Mouse (Mus musculus): ENCODE data around the gene Dnase1l3.
A peak's percentile ranks its signal among the peaks of the same experiment; 100 is the strongest.
"Not testable (repeated sequence)": the region's sequence is repeated elsewhere in the genome, so short reads cannot be mapped to it uniquely, and the experiment has no call there.

Dnase1l3 gene

GRCm38 (mm10) chr14:8011297-8011696 lies 16.9 kb upstream of the Dnase1l3 start:
- DNase-seq = no peak

DNA sequence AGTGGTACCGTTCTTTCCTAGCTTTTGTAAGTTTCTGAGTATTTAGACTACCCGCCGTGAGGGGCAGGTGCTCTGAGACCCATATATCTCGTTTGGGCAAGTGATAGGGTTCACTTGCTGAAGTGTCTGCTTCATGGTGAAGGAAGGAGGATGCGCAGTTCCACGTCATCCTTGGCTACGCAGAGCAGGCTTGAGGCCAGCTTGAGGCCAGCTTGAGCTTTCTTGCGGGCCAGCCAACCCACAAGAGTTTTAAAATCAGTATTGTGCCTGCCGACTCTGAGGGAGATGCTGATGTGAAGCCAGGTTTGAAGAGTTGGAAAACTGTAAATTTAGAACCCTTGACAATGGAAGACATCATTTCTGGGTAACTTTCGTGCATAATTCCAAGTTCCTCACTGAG lies 13.6 kb upstream of the Dnase1l3 start:
- peak in 1 of 2 experiments; percentile 22 for DNase-seq

DNA sequence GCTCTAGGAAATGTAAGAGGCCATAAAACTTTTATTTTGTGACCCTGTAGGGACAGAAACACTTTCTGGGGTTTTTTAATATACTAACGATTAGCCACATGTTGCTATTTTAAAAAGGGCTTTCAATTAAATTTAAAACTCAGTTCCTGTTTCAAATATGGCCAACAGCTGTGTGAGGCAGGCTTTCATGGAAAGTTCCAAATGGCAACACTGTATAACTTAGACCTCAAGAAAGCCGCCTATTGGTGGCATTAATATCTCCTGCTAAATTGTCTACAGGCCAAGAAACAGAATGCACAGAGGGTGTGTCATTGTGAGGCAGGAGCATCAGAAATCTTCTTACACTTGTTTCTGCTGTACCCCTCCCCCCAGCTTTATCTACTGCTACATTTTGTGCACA lies 13.1 kb upstream of the Dnase1l3 start:
- no peak for DNase-seq

DNA sequence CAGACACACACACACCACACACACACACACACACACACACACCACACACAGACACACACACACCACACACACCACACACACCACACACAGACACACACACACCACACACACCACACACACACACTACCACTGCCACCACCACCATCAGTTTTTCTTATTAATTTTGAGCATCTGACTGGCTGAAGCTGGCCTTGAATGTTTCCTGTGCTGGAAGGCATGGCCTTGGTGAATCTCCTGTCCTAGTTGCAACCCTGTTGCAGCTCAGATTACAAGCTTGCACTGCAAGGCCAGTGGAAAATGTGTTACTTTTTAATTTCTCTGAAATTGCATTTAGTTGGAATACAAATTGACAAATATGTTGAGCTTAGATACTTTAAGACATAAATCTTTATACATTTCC lies 12.7 kb upstream of the Dnase1l3 start:
- no peak for DNase-seq

DNA sequence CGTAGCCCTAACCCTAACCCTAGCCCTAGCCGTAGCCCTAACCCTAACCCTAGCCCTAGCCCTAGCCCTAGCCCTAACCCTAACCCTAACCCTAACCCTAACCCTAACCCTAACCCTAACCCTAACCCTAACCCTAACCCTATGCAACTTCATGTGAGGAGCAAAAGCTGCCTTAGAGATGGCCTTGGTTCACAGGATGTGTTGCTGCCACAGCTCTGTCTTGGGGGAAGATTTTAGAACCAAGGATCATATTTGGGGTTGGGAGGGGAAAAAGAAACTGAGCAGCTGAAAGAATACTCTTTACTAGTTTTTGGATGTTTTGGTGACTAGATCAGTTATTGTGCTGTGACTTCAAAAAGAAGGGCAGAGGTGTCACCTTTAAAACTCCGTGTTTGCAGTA lies 11.7 kb upstream of the Dnase1l3 start:
- DNase-seq = not testable (repeated sequence)

DNA sequence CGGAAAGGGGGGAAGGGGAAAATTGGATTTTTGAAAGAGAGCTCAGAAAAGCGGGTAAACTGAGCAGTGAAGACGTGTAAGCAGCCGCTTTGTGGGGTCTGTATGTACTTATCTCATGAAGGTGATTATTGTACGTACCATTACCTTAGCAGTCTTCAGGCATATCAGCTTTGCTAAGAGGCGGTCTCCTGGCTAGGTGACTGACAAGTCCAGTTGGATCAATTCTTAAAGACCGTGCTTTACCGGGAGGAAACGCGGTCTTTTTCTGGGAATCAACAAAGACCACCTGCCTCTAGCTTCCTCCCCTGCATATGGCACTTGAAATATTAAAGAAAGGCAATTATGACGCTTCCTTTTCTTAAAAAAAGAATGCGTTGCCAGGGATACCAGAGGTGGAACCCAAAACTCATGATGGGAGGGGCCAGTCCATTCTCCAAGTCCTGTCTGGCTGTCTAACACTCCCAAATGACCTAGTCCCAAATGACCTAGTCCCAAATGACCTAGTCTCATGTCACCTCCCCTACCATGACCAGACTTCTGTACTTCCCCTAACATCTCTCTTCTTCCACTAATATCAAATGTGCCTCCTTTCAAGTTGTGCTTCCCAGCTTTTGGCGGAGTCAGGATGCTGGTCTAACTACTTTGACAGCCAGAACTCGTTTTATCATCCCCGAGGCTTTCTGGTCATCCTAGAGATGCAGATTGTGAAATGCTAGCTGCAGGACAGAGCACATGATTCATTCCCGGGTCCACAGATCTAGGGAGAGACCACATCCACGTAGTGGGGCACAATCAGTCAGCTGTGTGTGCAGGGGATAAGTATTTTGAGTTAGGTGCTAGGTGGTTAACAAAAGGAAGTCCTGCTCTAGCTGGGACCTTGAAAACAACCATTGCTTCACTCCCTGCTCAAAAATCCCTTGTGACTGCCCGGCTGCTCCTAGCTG lies 9.6 kb upstream of the Dnase1l3 start:
- DNase-seq = no peak

DNA sequence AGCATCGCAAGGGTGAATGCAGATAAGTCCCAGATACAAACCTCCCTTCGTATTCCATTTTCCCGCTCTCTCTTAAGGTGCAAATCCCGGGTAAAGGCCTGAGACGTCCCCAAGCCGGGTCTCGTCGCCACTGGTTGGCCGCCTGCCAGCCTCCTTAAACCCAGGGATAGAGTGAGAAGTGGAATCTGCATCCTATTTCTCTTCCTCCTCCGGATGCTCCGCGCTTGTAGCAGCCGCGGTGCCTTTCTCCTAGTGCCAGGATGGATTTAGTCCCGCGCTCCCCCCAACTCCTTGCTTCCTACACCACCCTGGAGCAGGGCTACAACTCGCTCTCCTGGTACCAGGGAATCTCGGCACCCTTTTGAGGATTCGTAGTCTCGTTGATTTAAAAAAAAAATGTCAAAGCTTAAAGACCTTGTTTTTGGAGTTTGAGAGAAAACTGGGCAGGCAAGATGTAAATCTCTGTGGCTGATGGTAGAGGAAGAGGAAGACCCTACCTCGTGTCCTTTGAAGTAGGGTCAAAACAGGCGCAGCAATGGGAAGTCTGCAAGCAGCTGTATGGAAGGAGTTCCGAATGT lies 8.8 kb upstream of the Dnase1l3 start:
- DNase-seq = peak; percentile 66 to 71

- peak; percentile 91 for DNase-seq
Measured at GRCm38 (mm10) chr14:8002432-8003092, 8.2 kb upstream of the Dnase1l3 start, which contains the start of gene Abhd6. TSS of gene Abhd6 (plus strand) at chr14:8002902.

GRCm38 (mm10) chr14:8000831-8001685 lies 6.7 kb upstream of the Dnase1l3 start:
- no peak for DNase-seq

- DNase-seq = no peak
Measured at GRCm38 (mm10) chr14:8000247-8000646, 5.9 kb upstream of the Dnase1l3 start.

DNA sequence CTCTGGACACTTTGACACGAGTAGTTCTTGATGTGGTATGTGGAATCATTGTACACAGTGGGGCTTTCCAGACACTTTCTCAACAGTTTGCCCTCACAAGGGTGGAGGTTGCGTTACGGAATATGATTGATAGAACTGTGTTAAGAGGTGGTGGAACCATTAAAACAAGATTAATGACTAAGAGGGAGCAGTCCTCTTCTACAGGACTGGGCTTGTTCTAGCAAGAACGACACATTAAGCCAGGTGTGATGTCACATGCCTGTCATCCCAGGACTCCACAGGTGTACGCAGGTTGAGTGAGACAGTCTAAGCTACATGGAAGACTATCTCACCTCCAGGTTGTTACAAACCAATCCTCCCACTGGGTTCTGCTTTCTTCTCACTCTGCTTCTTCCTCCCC lies 5.1 kb upstream of the Dnase1l3 start:
- DNase-seq = no peak

DNA sequence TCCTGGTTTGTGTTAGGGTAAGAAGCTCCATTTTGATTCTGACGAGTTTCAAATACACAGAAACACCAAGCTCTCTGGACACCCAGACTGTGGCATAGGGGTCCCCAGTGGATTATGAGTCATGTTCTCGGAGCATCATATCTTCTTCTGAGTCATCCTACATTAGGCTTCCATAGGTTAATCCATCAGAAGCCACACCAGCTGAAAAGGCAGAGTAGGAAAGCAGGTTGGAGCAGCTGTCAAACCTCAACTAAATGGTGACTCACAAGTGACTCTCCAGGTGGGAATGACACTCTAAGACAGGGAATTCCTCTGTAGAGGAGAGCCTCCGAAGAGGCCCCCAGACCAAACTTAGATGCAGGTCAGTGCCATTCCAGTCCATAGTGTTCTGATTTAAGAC lies 4.7 kb upstream of the Dnase1l3 start:
- DNase-seq = no peak

DNA sequence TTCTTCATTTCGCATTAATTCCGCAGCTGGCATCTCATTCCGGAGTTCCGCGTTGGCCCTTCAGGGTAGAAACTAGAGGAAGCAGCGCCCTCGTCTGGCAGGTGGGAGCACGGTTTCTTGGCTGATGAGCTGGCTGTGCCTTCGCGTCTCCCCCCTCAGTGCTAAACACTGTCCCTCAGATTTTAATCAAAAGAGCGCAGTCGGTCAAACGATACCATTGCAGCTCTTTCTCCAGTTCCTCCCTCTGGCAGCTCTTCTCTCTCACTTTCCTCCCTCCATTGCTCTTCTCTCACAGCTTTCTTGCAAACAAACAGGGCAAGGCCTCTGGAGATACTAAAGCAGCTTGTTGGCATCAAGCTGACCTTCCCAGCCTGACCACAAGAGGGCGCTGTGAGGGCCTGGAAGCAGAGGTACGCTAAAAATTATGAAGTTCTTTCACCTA lies 2.9 kb upstream of the Dnase1l3 start:
- DNase-seq = peak; percentile 91 to 95

DNA sequence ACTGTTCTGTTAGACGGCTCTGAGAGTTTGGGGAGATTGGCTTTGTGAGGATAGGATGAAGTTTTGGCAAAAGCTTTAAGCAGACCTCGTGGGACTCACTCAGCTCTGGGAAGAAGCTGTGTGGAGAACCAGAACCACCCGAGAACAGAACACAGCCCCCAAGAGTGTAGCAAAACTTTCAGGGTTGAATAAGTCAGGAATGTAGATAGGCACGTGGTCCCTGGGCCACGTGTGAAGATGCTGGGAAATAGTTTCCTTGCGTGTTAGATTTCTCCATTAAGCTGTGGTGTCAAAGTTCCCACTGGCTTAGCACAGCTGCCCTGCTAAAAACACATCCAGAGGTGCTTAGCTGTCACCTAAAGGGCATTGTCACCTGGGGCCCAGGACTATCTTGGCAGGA lies 2.2 kb downstream of the Dnase1l3 start:
- no peak for DNase-seq

DNA sequence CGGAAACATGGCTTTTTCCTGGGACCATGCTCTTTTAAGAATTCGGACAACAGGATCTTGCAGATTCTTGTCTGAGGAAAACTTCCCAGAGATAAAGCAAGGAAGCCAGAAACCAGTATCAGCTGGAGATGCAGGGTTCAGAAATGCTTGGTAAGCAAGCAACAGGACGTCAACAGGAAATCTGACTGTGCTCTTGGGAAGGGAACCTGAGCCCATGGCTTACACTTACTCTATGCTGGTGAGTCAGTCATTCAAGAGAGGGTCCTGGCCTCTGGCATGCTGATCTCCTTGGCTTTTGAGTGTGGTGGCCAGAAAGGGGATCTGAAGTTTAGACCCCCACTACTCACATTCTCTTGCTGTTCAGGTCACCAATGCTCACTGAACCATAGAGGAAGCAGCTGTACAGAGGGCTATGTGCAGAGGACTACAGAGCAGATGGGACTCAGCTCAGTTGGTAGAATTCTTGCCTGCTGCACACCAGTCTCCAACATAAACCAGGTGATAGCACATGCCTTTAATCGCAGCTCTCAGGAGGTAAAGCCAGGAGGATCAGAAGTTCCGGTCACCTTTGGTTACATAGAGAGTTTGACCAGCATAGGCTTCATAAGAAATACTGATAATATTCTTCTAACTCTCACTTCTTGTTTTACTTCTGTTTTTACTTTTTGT lies 3.1 kb downstream of the Dnase1l3 start:
- no peak for DNase-seq

- no peak for DNase-seq
Measured at GRCm38 (mm10) chr14:7989961-7990360, 4.4 kb downstream of the Dnase1l3 start.

GRCm38 (mm10) chr14:7989371-7989770 lies 5.0 kb downstream of the Dnase1l3 start:
- no peak for DNase-seq

- DNase-seq = no peak
Measured at GRCm38 (mm10) chr14:7986913-7987312, 7.5 kb downstream of the Dnase1l3 start.

DNA sequence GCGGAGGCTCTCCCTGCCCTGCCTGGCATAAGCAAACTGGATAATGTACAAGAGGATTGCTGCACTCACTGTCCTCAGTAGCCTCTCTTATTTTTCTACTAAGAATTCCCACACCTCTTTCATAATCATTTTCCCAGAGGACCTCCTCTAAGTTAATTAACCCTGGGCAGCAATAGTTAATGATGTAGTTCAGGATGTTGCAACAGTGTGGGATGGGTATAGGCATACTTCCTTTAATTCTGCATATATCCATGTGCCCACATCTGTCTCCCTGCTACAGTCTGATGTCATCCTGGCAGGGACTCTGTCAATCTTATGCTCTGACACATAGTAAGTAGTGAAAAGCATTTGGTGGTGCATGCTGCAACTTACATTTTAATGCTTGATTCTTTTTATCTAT lies 13.1 kb downstream of the Dnase1l3 start:
- DNase-seq = no peak

DNA sequence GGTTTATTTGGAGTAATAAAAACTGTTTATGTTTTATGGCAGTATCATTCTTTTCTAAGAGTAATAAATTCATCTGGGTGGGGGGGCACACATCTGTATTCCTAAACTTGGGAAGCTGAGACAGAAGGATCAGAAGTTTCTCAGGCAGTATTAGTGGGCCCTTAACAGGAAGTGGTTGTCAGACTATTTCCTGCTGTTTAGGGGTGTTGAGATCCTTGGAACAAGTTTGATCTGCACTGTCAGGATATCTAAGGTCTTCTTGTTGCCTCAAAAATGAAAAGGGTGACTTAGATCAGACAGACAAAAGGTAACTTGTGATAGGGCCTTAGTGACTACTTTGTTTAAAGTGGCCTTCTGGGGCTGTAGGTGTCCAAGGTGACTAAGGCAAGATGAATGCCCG lies 16.2 kb downstream of the Dnase1l3 start:
- no peak for DNase-seq

DNA sequence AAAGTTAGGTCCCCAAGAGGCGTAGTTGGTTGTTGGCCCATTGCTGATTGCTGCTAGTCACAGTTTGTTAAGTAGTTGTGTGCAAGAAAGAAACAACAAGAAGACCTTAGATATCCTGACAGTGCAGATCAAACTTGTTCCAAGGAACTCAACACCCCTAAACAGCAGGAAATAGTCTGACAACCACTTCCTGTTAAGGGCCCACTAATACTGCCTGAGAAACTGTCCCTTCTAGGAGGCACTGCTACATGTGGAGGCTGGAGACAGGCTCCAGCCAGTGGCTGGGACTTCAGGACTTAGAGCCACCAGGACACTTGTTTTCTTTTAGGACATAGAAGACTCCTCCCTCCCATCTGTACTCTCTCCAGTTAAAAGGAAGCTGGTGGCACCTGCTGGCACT lies 16.9 kb downstream of the Dnase1l3 start:
- DNase-seq = no peak

- DNase-seq = no peak
Measured at GRCm38 (mm10) chr14:7975177-7975576, 19.2 kb downstream of the Dnase1l3 start.
